Mouse (Mus musculus): ENCODE measurements at regions not wholly inside any gene's neighbourhood (a gene's known extent, or its start where the extent isn't known, plus 50 kb on each side); places are given as distances from the start of the nearest gene placed in this dataset.

DNA sequence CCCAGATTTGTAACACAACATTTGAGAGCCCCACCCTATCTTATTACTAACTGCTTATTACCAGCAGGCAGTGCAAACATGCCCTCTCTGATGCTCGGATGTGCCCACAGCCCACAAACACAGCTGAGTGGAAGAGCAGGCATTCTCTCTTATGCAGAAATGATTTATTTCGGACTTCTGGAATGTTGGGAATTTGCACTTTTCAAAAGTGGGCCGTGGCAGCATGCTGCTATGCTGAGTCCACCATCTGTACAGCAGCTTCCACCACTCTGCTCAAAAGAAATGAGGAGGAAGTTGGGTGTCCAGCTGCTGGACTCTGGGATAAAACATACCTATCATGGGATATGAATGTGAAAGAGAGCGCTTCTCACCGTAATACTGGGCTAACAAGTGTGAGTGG, 129.6 kb upstream of the Tbx20 start:
- no peak for DNase-seq (ENCODE audit: low spot score)
- Histone ChIP-seq H3K27ac (no peak overlapping the region), H3K4me3 (no peak overlapping the region), H3K36me3 (no peaks in the 10 kb centered on the region), H3K9me3 (replicated peaks) (no peaks in the 10 kb centered on the region), H3K27me3 (ENCODE audit: low read depth, poor library complexity, severe bottlenecking) (no peaks in the 10 kb centered on the region), H3K4me1 (no peaks in the 10 kb centered on the region)
- 82% methylated on average over 5 of the region's 5 CpGs for WGBS

DNA sequence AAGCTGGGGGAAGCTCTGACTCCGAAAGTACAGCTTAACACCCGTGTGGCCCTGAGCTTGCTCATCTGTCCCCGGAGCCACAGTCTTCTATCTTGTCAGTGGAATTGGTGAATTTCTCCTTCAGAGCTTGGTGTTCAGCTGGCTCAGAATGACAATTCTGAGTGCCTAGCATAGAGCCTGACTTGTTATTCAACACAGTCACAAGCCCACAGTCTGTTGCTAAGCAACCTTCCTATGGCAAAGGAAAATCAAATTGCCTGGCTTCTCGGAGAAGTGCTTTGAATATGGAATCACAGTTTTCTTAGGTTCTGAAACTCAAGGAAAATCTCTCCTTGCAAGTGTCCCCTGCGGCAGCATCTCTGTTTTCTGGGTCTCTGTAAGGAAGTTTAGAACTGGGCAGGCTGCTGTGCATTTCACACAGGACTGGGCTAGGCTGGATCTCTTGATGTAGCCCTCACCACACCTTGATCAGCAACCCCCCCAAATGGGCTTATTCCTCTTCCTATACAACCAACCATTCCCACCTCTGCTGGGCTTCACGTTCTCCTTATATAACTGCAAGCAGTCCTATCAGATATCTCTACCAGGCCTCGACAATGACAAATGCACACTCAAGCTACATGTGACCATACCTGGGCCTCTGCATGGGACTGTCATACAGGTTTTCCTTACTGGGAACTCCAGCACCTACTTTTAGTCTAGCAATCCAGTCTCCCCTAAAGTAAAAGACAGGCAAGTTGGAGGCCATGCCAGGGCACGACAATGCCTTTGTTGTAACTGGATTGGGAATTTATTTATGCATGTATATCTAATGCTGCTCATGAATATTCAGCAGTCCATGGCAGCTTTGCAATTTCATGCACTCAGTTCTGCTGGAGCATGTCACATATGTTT, 135.2 kb upstream of the Tbx20 start:
- no peaks in the 10 kb centered on the region for H3K36me3 ChIP-seq
- no peaks in the 10 kb centered on the region for H3K4me1 ChIP-seq
- H3K4me3 ChIP-seq = no peak overlapping the region
- no peak overlapping the region for H3K27ac ChIP-seq
- H3K27me3 ChIP-seq (ENCODE audit: low read depth, poor library complexity, severe bottlenecking) = no peaks in the 10 kb centered on the region
- 84% methylated on average over 8 of the region's 8 CpGs for WGBS
- peak; percentile 8 for DNase-seq (ENCODE audit: low spot score)
- H3K9me3 ChIP-seq (replicated peaks) = no peaks in the 10 kb centered on the region

DNA sequence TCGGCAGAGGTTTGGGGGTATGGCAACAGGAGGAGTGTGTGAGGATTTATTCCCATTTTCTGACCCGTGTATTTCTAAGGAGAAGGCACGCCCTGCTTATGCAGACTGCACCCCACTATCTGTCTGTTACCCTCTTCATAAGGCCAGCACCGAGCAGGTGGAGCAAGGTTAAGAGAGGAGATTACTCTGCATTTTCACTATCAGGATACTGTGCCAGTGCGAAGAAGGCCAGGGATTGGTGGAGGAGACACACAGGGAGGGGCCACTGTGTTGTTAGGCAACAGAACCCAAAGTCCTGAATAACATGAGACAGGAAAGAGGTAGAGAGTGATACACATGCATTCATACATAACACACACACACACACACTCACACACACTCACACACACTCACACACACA, 136.6 kb upstream of the Tbx20 start:
- DNase-seq (ENCODE audit: low spot score) = peak; percentile 26
- Histone ChIP-seq H3K4me3 (no peak overlapping the region), H3K9me3 (replicated peaks) (no peaks in the 10 kb centered on the region), H3K36me3 (no peaks in the 10 kb centered on the region), H3K27ac (no peak overlapping the region), H3K4me1 (no peaks in the 10 kb centered on the region), H3K27me3 (ENCODE audit: low read depth, poor library complexity, severe bottlenecking) (no peaks in the 10 kb centered on the region)
- WGBS = 74% methylated on average over 5 of the region's 5 CpGs

DNA sequence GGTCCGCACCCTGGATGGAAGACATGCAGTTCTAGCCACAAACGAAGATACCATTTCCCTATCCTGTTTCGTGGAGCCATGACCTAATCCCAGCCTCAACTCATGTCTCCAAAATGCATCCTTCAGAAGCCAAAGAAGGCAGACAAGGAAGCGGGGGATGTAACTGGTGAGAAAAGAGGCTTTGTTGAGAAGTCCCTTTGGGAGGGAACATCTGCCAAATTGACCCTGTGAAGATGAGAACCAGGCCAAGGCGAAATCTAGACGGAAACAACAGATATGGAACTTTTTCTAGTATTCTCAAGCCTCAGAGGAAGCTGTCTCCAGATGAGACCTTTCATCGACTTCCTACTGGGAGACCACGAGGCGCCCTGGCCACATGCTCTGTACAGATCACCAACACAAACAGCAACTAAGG, 145.9 kb upstream of the Tbx20 start:
- DNase-seq (ENCODE audit: low spot score) = no peak
- 88% methylated on average over 9 of the region's 9 CpGs for WGBS
- no peaks in the 10 kb centered on the region for H3K36me3 ChIP-seq
- no peaks in the 10 kb centered on the region for H3K27me3 ChIP-seq (ENCODE audit: low read depth, poor library complexity, severe bottlenecking)
- H3K4me1 ChIP-seq = peaks cover 5% of the 10 kb centered on the region; the same call in 1 of the 2 replicates
- no peak overlapping the region for H3K4me3 ChIP-seq
- H3K27ac ChIP-seq = no peak overlapping the region
- no peaks in the 10 kb centered on the region for H3K9me3 ChIP-seq (replicated peaks)

DNA sequence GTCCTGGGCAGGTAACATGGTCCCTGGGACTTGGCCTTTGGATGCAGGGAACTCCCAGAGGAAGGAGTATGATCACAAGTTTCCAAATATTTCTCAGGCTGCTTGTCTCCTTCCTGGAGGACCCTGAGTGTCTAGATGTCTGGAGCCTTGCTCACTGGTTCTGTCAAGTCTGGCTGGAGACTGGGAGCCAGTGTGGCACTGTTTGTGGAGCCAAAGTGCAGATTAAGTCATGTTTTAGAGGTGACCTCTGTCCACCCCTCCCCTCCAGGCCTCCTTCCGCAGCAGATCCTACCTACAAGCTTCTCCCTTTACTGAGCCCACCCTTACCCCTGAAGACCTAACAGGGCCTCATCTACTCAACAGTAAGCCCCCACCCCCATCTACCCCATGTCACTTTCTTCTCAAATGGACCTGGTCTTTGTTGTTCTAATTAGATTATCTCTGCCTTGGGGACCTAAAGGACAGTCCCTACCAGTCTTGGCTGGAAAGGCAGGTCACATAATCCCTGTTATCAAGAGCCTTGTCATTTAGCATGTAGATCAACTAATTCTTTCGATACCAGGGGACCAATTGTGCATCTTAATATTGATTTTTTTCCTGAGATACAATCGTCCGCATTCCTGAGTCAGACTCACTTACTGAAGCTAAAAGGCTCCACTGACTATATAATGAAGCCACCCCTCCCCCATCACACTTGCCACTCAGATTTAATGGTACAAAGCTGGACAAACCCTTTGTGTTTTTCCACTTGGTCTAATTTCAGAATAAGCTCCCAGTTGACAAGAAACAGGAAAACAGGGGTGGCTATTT, 148.2 kb upstream of the Tbx20 start:
- H3K4me3 ChIP-seq = no peak overlapping the region
- no peaks in the 10 kb centered on the region for H3K9me3 ChIP-seq (replicated peaks)
- no peak overlapping the region for H3K27ac ChIP-seq
- no peaks in the 10 kb centered on the region for H3K36me3 ChIP-seq
- no peaks in the 10 kb centered on the region for H3K27me3 ChIP-seq (ENCODE audit: low read depth, poor library complexity, severe bottlenecking)
- 89% methylated on average over 4 of the region's 4 CpGs for WGBS
- DNase-seq (ENCODE audit: low spot score) = no peak
- peaks cover 5% of the 10 kb centered on the region; the same call in 1 of the 2 replicates for H3K4me1 ChIP-seq

DNA sequence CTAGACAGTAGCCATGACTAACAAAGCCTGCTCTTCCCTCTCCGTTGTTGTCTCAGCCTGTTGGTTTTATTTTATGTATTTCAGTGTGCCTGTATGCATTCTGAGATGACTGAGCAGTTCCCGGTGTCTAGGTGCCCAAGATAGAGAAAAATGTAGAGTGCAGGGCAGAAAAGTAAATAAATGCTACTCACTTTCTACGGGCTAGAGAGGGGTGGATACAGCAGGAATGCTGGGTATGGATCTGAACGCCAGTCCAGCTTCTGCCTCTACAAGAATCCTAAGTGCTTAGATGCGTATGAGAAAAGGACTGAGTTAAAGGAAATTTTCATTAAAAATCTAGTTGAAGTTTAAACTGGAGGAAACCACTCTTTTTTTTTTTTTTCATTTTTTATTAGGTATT, 149.4 kb upstream of the Tbx20 start:
- no peaks in the 10 kb centered on the region for H3K36me3 ChIP-seq
- H3K4me3 ChIP-seq = no peak overlapping the region
- H3K4me1 ChIP-seq = peaks cover 5% of the 10 kb centered on the region; the same call in 1 of the 2 replicates
- H3K27me3 ChIP-seq (ENCODE audit: low read depth, poor library complexity, severe bottlenecking) = no peaks in the 10 kb centered on the region
- DNase-seq (ENCODE audit: low spot score) = no peak
- H3K27ac ChIP-seq = no peak overlapping the region
- no peaks in the 10 kb centered on the region for H3K9me3 ChIP-seq (replicated peaks)
- WGBS = 92% methylated on average over 5 of the region's 5 CpGs

DNA sequence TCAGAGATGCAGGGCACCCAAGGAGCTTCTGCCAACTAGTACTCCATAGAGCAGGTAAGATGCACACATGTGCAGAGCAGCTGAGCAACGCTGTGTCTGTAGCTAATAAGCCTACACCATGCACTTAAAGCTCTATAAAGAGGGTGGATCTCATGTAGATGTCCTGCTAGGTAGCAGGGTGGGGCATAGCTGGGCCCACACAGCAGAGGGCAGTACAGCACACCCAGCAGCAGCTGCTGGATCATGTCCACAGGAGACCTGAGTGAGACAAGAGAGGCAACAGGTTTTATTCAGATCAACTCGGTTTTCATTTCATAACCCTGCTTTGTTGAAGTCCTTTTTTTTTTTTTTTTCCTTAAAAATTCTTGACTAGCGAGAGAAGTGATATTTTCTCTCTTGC, 151.5 kb upstream of the Gm10181 start:
- Histone ChIP-seq H3K27ac (no peak overlapping the region), H3K9me3 (replicated peaks) (no peaks in the 10 kb centered on the region), H3K4me1 (no peaks in the 10 kb centered on the region), H3K27me3 (ENCODE audit: low read depth, poor library complexity, severe bottlenecking) (no peaks in the 10 kb centered on the region), H3K36me3 (no peaks in the 10 kb centered on the region), H3K4me3 (no peak overlapping the region)
- DNase-seq (ENCODE audit: low spot score) = no peak
- WGBS = 76% methylated on average over 3 of the region's 3 CpGs

DNA sequence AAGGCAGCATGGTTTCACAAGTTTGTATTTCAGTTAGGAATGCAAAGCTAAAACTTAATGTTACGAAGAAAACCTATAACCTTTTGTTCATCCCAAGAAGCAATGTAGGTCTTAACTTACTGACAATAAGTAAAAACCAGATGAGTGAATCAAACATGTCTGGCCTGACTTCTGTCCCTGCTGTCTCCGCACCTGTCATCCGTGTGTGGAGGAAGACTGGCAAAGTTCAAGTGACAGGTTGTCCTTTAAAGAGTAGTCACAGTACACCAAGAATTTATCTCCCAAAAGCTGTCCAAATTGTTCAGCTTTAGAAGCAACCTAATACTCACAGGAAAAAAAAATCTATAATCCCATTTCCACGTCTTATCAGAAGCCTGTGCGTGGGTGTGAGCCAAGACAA, 146.3 kb upstream of the Gm10181 start:
- Histone ChIP-seq H3K27me3 (ENCODE audit: low read depth, poor library complexity, severe bottlenecking) (no peaks in the 10 kb centered on the region), H3K4me1 (no peaks in the 10 kb centered on the region), H3K9me3 (replicated peaks) (no peaks in the 10 kb centered on the region), H3K4me3 (no peak overlapping the region), H3K27ac (no peak overlapping the region), H3K36me3 (no peaks in the 10 kb centered on the region)
- DNase-seq (ENCODE audit: low spot score) = no peak
- 90% methylated on average over 5 of the region's 5 CpGs for WGBS

DNA sequence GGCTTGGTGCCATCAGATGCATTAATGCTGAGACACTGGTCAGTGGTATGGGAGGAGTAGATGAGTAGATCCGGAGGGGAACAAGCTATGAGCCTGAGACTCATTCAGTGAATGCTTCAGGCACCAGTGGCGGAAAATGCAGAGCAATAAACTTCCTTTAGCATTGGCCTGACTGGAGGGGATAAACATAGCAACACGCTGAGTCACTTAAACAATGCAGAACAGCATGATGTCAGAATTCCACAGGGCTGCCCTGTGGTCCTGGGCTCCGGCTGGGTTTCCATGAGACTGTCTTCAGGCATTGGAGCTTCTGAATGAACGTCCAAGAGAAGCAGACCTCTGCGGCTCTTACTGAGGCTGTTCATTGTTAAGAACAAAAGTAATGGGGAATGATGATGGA, 145.4 kb upstream of the Gm10181 start:
- Histone ChIP-seq H3K4me3 (no peak overlapping the region), H3K27me3 (ENCODE audit: low read depth, poor library complexity, severe bottlenecking) (no peaks in the 10 kb centered on the region), H3K4me1 (no peaks in the 10 kb centered on the region), H3K9me3 (replicated peaks) (no peaks in the 10 kb centered on the region), H3K27ac (no peak overlapping the region), H3K36me3 (no peaks in the 10 kb centered on the region)
- DNase-seq (ENCODE audit: low spot score) = no peak
- WGBS = 44% methylated on average over 6 of the region's 6 CpGs

DNA sequence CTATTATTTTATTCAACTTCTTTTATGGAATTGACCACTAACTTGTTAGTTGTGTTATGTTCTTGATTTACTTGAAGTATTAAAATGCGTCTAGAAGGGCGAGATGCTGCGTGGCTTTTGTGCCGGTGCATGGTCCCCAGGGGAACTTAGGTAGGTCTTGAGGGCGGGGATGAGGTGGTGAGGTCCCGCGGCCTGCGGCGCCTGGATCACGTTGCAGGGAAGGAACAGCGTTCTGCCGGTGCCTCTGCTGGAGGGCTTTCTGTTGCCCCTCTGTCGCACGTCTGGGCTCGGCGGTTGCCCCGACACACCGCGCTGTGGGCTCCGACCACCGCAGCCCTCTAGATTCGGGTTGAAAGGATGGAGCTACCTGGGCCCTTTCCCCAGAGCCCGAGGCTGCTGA, 136.7 kb upstream of the Gm10181 start:
- peaks cover 9% of the 10 kb centered on the region for H3K27me3 ChIP-seq (ENCODE audit: low read depth, poor library complexity, severe bottlenecking)
- WGBS = 31% methylated on average over 23 of the region's 23 CpGs
- no peaks in the 10 kb centered on the region for H3K4me1 ChIP-seq
- H3K27ac ChIP-seq = no peak overlapping the region
- no peaks in the 10 kb centered on the region for H3K9me3 ChIP-seq (replicated peaks)
- no peaks in the 10 kb centered on the region for H3K36me3 ChIP-seq
- peak overlapping the region; percentile 17; the same call in 1 of the 2 replicates for H3K4me3 ChIP-seq
- no peak for DNase-seq (ENCODE audit: low spot score)

DNA sequence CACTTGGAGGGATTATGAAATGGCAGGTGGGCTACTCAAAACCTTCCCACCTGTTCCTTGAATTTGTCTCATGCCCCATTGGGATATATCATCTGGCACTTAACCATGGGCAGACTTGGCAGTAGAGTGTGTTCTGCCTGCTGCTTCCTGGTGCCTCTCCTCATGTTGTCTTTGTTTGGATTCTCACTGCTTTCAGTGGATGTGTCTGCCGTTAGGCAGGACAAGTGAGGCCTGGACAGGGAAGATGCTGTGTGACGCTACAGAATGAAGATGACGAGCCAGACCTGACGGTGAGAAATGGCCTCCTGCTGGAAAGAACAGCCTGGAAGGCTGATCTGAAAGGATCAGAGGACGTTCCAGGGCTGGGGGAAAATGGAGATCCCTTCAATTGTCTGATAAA, 133.6 kb upstream of the Gm10181 start:
- H3K4me1 ChIP-seq = no peaks in the 10 kb centered on the region
- WGBS = 82% methylated on average over 5 of the region's 5 CpGs
- H3K9me3 ChIP-seq (replicated peaks) = no peaks in the 10 kb centered on the region
- H3K27me3 ChIP-seq (ENCODE audit: low read depth, poor library complexity, severe bottlenecking) = peaks cover 9% of the 10 kb centered on the region
- DNase-seq (ENCODE audit: low spot score) = no peak
- no peak overlapping the region for H3K27ac ChIP-seq
- no peaks in the 10 kb centered on the region for H3K36me3 ChIP-seq
- no peak overlapping the region for H3K4me3 ChIP-seq

DNA sequence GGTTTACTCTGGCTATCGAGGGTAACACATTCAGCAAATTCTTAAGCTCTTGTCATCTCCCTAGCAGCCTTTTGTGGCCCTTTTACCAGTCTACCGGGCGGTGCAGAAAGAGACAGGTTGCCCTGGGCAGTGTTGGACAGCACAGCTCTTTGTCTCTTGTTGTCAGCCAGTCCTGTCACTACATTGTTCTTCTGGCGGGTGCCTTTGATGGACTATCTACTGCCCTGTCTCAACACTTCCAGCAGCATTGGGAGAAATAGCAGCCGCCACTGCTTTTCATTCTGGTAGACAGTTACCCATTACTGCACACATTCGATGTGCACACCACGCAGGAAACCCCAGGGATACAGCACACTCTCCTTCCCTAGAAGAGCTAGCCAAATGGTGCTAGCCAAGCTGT, 132.7 kb upstream of the Gm10181 start:
- Histone ChIP-seq H3K4me1 (no peaks in the 10 kb centered on the region), H3K36me3 (no peaks in the 10 kb centered on the region), H3K27me3 (ENCODE audit: low read depth, poor library complexity, severe bottlenecking) (peaks cover 9% of the 10 kb centered on the region), H3K9me3 (replicated peaks) (no peaks in the 10 kb centered on the region), H3K27ac (no peak overlapping the region), H3K4me3 (no peak overlapping the region)
- WGBS = 84% methylated on average over 7 of the region's 7 CpGs
- DNase-seq (ENCODE audit: low spot score) = no peak

DNA sequence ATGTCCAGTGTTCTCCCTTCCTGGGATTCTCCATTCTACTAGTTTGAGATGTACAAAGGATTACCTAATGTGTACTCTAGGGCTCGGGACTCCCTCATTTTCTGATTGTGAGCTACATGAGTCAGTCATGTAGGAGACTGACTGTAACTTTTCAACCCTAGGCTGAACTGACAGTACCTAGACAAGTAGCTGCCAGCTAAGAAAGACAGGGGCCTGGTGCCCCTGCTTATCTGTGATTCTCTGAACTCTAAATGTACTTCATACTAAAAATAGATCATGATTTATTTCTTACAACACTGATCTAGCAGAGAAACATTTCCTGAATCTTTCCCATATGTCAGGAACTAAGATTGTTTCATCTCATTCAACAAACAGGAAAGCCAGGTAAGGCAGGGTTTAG, 125.9 kb upstream of the Gm10181 start:
- H3K27me3 ChIP-seq (ENCODE audit: low read depth, poor library complexity, severe bottlenecking) = no peaks in the 10 kb centered on the region
- H3K9me3 ChIP-seq (replicated peaks) = no peaks in the 10 kb centered on the region
- no peak overlapping the region for H3K4me3 ChIP-seq
- no peaks in the 10 kb centered on the region for H3K4me1 ChIP-seq
- DNase-seq (ENCODE audit: low spot score) = no peak
- no peaks in the 10 kb centered on the region for H3K36me3 ChIP-seq
- no peak overlapping the region for H3K27ac ChIP-seq
- WGBS = 91% methylated on average over 1 of the region's 1 CpGs

Data from limb, embryonic 10.5 days (tissue).